Mouse (Mus musculus) liver (tissue): Measurements from ENCODE around the gene Dnal1.
A peak's percentile ranks its signal among the peaks of the same experiment; 100 is the strongest.
"Not testable (repeated sequence)": the region's sequence is repeated elsewhere in the genome, so short reads cannot be mapped to it uniquely, and the experiment has no call there.

Experiments used
- DNase-seq: peaks from one replicate; pipeline ENCODE4 v3.0.0-alpha.2; 2020; ENCODE audit warnings: mixed read lengths

Gene Dnal1

DNA sequence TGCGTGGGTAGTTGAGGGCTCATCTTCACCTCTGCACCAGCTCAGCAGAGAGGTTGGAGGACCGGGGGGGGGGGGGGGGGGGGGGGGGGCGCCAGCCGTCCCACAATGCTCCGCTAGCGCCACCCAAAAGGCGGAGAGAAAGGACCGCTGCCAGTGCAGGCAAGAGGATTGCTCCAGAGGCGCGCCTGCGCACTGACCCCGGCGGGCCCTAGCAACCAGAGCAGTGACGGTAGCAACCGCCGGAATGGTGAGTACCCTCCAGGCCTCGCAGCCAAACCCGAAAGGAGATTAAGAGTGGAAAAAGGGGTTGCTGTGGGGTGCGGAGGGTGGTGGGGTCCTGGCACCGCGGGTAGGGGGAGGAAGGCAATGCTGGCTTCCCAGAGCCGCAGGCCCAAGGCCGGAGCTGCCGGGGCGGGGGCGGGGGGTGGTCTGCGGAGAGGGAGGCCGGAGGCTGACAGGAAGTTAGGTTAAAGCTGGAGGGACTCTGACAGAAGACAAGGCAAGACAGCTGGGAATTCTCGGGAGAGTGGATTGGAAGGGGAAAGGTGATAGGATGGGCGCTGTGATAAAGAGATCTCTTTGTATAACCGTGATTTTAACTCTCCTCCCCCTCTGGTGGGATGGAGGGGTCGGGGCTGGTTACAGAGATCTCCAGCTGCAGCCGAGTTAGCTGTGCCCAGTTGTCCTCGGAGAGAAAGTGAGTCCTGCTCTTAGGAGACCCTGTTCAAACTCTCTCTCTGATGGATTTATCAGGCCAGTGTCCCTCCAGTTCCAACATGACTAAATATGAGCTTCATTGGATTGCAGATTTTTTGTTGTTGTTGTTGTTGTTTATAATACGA is at the start of gene Dnal1:
Gene Dnal1, plus strand, starts transcription at position 214 of the 842 bp plus-strand sequence.
- DNase-seq = peak; percentile 89

DNA sequence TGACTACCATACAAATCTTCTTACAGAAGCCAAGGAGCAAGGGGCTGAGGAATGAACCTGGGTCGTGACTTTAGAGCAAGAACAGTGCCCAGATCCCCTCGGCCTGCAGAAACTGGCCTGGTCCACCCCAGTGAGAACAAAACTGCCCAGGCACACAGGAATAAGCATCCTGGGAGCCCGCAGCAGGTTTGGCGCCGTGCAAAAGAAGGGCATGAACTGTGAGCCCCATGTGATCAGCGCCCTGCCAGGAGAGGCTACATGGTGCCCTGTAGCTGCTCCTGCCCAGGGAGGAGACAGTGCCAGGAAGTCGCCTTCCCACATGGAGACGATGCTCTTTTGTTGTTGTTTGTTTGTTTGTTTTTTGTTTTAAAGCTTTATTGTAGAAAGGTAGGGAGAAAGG is 49.5 kb upstream of the Dnal1 start:
- no peak for DNase-seq

- DNase-seq = no peak
These were observed 46.4 kb upstream of the Dnal1 start for GRCm38 (mm10) chr12:84067752-84068151.

GRCm38 (mm10) chr12:84068296-84068695 is 45.9 kb upstream of the Dnal1 start:
- DNase-seq = no peak

- DNase-seq = no peak
These were observed 45.2 kb upstream of the Dnal1 start, which contains the start of gene Acot5 for GRCm38 (mm10) chr12:84068986-84069385. Acot5 (plus strand) TSS chr12:84069325.

DNA sequence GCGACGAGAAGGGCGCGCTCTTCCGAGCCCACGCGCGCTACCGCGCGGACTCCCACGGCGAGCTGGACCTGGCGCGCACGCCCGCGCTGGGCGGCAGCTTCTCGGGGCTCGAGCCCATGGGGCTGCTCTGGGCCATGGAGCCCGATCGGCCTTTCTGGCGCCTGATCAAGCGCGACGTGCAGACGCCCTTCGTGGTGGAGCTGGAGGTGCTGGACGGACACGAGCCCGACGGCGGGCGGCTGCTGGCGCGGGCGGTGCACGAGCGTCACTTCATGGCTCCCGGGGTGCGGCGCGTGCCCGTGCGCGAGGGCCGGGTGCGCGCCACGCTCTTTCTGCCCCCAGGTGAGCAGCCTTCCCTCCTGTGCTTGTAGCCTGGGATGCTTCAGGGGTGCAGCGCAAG is 44.6 kb upstream of the Dnal1 start:
- DNase-seq = not testable (repeated sequence)

GRCm38 (mm10) chr12:84071696-84072095 is 42.5 kb upstream of the Dnal1 start:
- DNase-seq = no peak

GRCm38 (mm10) chr12:84077371-84077990 is 36.7 kb upstream of the Dnal1 start:
- DNase-seq = peak; percentile 26

GRCm38 (mm10) chr12:84083842-84084241 is 30.3 kb upstream of the Dnal1 start:
- DNase-seq = no peak

- no peak for DNase-seq
These were observed 29.6 kb upstream of the Dnal1 start for GRCm38 (mm10) chr12:84084581-84084980.

GRCm38 (mm10) chr12:84094666-84095065 is 19.5 kb upstream of the Dnal1 start:
- DNase-seq = not testable (repeated sequence)

DNA sequence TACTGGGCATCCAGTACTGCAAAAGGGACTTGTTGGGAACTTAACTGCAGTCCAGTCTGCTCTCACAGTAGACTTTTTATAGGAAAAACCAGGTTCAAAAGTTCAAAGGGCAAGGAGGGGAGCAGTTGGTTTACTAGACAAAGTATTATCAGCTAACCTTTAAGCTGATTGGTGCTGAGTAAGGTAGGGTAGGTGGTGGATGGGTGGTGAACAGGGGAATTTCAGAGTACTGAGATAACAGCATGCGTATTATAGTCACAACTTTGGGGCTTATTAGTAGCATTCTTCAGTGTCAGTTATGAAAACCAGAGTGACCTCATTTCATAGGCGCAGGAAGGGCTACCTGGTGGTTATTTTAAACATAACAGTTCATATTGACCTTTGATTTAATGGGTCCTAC is 14.6 kb upstream of the Dnal1 start:
- no peak for DNase-seq

DNA sequence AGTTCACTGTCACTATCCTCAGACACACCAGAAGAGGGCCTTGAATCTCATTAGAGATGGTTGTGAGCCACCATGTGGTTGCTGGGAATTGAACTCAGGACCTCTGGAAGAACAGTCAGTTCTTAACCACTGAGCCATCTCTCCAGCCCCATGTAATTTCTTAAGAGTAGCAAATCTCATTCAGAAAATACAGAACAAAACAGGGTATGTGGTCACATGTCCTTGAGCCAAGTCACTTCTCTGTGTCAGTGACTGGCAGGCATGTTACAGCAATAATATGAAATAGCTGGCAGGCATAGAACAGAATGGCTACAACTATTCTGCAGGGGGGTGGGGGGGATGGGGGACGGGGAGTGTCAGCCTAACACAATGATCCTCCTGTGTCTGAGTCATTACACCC is 14.1 kb upstream of the Dnal1 start:
- no peak for DNase-seq

DNA sequence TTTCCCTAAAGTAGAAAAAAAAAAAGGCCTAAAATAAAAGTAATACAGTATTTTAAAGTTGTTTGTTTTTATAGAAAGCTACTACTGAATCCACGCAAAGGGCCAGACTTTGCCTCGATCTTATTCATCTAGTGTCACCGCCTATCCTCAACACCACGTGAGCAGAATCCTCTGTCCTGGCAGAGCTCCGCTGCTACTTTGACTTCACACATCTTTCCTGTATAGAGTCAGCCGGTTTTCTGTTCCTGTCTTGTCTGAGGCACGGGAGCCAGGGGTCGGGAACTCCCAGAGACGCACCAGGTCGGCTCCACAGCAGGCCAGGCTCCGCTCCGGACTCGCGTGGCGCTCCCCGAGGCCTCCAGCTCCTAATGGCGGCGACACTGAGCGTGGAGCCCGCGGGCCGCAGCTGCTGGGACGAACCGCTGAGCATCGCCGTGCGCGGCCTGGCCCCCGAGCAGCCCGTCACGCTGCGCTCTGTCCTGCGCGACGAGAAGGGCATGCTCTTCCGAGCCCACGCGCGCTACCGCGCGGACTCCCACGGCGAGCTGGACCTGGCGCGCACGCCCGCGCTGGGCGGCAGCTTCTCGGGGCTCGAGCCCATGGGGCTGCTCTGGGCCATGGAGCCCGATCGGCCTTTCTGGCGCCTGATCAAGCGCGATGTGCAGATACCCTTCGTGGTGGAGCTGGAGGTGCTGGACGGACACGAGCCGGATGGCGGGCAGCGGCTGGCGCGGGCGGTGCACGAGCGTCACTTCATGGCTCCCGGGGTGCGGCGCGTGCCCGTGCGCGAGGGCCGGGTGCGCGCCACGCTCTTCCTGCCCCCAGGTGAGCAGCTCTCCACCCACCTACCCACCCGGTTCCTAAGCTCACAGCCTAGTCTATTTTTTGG is 13.3 kb upstream of the Dnal1 start, which contains the start of gene Acot6:
Gene Acot6, plus strand, starts transcription at position 51 of the 889 bp plus-strand sequence.
- peak; percentile 39 for DNase-seq

DNA sequence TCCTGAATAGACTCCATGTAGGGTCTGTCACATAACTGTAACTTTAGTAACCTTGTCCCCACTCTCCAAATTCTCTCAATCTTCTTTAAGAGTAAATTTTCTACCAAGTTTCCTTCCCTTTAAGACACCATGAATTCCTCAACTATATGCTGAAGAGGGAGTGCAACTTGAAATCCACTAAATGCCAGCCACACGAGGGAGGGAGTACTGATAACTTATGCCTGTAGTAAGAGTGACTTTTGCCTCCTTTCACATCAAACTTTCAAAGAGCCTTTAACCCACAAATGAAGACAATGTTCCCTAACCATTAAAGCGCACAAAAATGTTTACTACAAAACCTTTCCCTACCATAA is 12.7 kb upstream of the Dnal1 start:
- DNase-seq = no peak

DNA sequence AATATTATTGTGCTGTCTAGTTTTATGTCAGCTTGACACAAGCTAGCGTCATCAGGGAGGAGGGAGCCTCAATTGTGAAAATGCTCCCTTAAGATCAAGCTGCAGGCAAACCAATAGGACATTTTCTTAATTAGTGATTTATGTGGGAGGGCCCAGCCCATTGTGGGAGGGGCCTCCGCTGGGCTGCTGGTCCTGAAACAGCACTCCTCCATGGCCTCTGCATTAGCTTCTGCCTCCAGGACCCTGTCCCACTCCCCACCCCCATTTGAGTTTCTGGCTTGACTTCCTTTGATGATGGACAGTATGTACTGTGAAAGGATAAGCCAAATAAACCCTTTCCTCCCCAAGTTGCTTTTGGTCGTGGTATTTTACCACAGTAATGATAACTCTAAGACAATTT is 7.2 kb upstream of the Dnal1 start:
- no peak for DNase-seq

DNA sequence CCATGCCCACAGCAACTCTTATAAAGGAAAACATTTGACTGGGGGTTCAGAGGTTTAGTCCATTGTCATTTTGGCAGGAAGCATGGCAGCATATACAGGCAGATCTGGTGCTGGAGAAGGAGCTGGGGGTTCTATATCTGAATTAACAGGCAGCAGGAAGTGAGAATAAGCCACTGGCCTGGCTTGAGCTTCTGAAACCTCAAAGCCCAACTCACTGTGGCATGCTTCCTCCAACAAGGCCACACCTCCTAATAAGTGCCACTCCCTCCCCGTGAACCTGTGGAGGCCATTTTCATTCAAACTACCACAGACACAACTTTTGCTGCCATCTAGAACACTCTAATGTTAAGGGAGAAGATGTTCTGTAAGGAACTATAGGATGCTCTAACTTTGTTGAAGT is 6.5 kb upstream of the Dnal1 start:
- no peak for DNase-seq

- no peak for DNase-seq
These were observed 4.2 kb upstream of the Dnal1 start for GRCm38 (mm10) chr12:84109924-84110323.

DNA sequence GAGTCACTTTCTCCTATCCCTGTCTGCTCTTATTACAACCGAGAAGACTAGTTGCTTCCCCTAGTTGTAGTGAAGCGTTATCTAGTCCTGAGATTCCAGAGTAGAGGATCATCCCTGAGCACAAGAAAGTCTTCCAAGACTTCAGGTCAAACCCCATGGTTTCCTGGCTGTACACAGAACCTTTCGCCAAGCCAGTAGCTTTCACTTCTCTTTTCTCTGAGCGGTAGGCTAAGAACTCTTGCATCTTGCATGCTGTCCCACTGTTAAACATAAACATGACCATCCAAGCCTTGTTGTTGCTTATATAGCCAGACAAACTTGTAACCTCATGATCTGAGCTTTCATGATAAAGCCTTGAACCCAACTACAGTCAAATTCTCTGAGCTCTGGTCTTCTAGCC is 3.4 kb upstream of the Dnal1 start:
- no peak for DNase-seq

GRCm38 (mm10) chr12:84113676-84114075 is 490 bp upstream of the Dnal1 start:
- no peak for DNase-seq

GRCm38 (mm10) chr12:84119584-84119983 is 5.4 kb downstream of the Dnal1 start:
- DNase-seq = no peak

DNA sequence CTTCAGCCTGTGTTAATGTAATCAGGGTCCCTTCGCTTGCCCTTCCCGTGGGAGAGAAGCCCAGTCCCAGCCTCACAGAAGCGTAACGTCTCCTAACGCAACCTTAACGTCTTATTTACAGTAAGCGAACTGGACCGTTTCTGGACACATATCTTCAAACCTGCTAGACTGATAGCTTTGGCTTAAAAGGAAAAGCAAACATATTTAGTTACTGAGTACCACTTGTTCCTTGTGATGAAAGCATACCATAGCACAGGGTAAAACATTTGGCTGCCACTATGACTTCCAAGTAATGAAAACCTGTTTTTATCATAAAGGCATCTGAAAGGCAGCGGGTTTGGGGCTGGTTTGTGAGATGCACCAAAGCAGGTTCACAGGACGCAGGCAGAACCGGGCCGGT is 11.7 kb downstream of the Dnal1 start:
- no peak for DNase-seq

DNA sequence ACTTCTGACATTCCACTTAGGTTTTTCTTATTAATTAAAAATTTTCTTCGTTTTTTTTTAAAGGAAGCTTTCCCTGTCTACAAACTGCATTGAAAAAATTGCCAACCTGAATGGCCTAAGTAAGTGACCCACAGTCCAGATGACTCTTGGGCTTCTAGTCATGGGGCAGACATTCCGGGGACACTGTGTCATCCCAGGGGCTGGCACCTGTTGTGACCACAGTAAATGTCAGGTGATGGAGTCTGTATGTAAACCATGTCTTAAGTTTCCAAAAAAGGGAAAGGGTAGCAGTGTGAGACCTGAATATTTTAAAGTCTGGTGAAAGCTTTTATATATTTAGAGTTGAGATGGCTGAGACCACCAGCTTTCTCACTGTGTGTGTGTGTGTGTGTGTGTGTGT is 12.7 kb downstream of the Dnal1 start:
- no peak for DNase-seq
